Mouse (Mus musculus): ENCODE measurements around the gene Gm13275. TPM values are rescaled to one million over a fixed set of nuclear protein-coding genes. Genes with fewer than 3 reads are reported as not detected.
"Not testable (repeated sequence)": the region's sequence is repeated elsewhere in the genome, so short reads cannot be mapped to it uniquely, and the experiment has no call there.

Gm13275 gene
- polyA plus RNA-seq, 1 experiment from 2014 or later = not detected

GRCm38 (mm10) chr4:88815928-88816327 lies 21.6 kb downstream of the Gm13275 start, which contains the start of gene Ifna7:
Ifna7 (plus strand) TSS chr4:88816228.
- H3K9me3 ChIP-seq = no peaks in the 10 kb centered on the region
- no peak within 1 kb of the TSS for H3K27ac ChIP-seq
- no peaks in the 10 kb centered on the region for H3K4me1 ChIP-seq
- DNase-seq (ENCODE audit: extremely low spot score, low spot score) = no peak
- H3K27me3 ChIP-seq (ENCODE audit: poor library complexity, severe bottlenecking) = no peaks in the 10 kb centered on the region
- WGBS = 70% methylated on average over 3 of the region's 3 CpGs
- H3K4me3 ChIP-seq = no peak within 1 kb of the TSS
- H3K36me3 ChIP-seq (replicated peaks) = no peaks in the 10 kb centered on the region

- no peak within 1 kb of the TSS for H3K4me3 ChIP-seq
- 85% methylated on average over 1 of the region's 1 CpGs for WGBS
- no peaks in the 10 kb centered on the region for H3K27me3 ChIP-seq (ENCODE audit: poor library complexity, severe bottlenecking)
- H3K4me1 ChIP-seq = no peaks in the 10 kb centered on the region
- H3K27ac ChIP-seq = no peak within 1 kb of the TSS
- H3K9me3 ChIP-seq = no peaks in the 10 kb centered on the region
- DNase-seq (ENCODE audit: extremely low spot score, low spot score) = no peak
- no peaks in the 10 kb centered on the region for H3K36me3 ChIP-seq (replicated peaks)
Observed at GRCm38 (mm10) chr4:88819659-88820058, 25.4 kb downstream of the Gm13275 start, which contains the start of gene Ifna11. Ifna11 (plus strand) TSS chr4:88819959.

- 30% methylated on average over 4 of the region's 4 CpGs for WGBS
- DNase-seq (ENCODE audit: extremely low spot score, low spot score) = no peak
Observed at GRCm38 (mm10) chr4:88822995-88823394, 28.7 kb downstream of the Gm13275 start.

GRCm38 (mm10) chr4:88827116-88827515 lies 32.8 kb downstream of the Gm13275 start, which contains the start of gene Ifna6:
Ifna6 (plus strand) TSS chr4:88827416.
- H3K9me3 ChIP-seq; H3K36me3 ChIP-seq (replicated peaks); H3K27ac ChIP-seq; H3K4me1 ChIP-seq; H3K27me3 ChIP-seq (ENCODE audit: poor library complexity, severe bottlenecking); DNase-seq (ENCODE audit: extremely low spot score, low spot score); H3K4me3 ChIP-seq: not testable (repeated sequence)

More at GRCm38 (mm10) chr4:88822995-88823394, 28.7 kb downstream of the Gm13275 start:
- Histone ChIP-seq H3K27ac (no peak overlapping the region), H3K36me3 (replicated peaks) (no peaks in the 10 kb centered on the region), H3K9me3 (no peaks in the 10 kb centered on the region), H3K4me3 (no peak overlapping the region), H3K27me3 (ENCODE audit: poor library complexity, severe bottlenecking) (no peaks in the 10 kb centered on the region), H3K4me1 (no peaks in the 10 kb centered on the region)

GRCm38 (mm10) chr4:88830523-88830922 lies 36.2 kb downstream of the Gm13275 start:
- H3K27ac ChIP-seq = no peak overlapping the region
- no peak overlapping the region for H3K4me3 ChIP-seq
- no peaks in the 10 kb centered on the region for H3K9me3 ChIP-seq
- 30% methylated on average over 4 of the region's 4 CpGs for WGBS
- no peak for DNase-seq (ENCODE audit: extremely low spot score, low spot score)
- no peaks in the 10 kb centered on the region for H3K4me1 ChIP-seq
- H3K36me3 ChIP-seq (replicated peaks) = no peaks in the 10 kb centered on the region
- no peaks in the 10 kb centered on the region for H3K27me3 ChIP-seq (ENCODE audit: poor library complexity, severe bottlenecking)

GRCm38 (mm10) chr4:88835225-88835624 lies 40.9 kb downstream of the Gm13275 start, which contains the start of gene Ifna5:
Ifna5 (plus strand) TSS chr4:88835525.
- not testable (repeated sequence) for H3K36me3 ChIP-seq (replicated peaks); H3K27ac ChIP-seq; H3K4me1 ChIP-seq; DNase-seq (ENCODE audit: extremely low spot score, low spot score); H3K9me3 ChIP-seq; H3K4me3 ChIP-seq; H3K27me3 ChIP-seq (ENCODE audit: poor library complexity, severe bottlenecking)
- 86% methylated on average over 1 of the region's 1 CpGs for WGBS

- Histone ChIP-seq H3K9me3 (no peaks in the 10 kb centered on the region), H3K4me3 (no peak overlapping the region), H3K27ac (no peak overlapping the region), H3K27me3 (ENCODE audit: poor library complexity, severe bottlenecking) (no peaks in the 10 kb centered on the region), H3K36me3 (replicated peaks) (no peaks in the 10 kb centered on the region), H3K4me1 (peaks cover 10% of the 10 kb centered on the region)
- 51% methylated on average over 3 of the region's 3 CpGs for WGBS
- DNase-seq (ENCODE audit: extremely low spot score, low spot score) = no peak
Observed at GRCm38 (mm10) chr4:88838828-88839227, 44.5 kb downstream of the Gm13275 start.

- Histone ChIP-seq H3K36me3 (replicated peaks) (no peaks in the 10 kb centered on the region), H3K4me3 (no peak overlapping the region), H3K27me3 (ENCODE audit: poor library complexity, severe bottlenecking) (no peaks in the 10 kb centered on the region), H3K4me1 (peaks cover 10% of the 10 kb centered on the region), H3K27ac (no peak overlapping the region), H3K9me3 (no peaks in the 10 kb centered on the region)
- no peak for DNase-seq (ENCODE audit: extremely low spot score, low spot score)
- 90% methylated on average over 3 of the region's 3 CpGs for WGBS
Observed at GRCm38 (mm10) chr4:88840058-88840457, 45.8 kb downstream of the Gm13275 start.

GRCm38 (mm10) chr4:88841438-88841911 lies 47.2 kb downstream of the Gm13275 start, which contains the start of gene Ifna4:
Ifna4 (plus strand) TSS chr4:88841861.
- no peak within 1 kb of the TSS for H3K4me3 ChIP-seq
- H3K27ac ChIP-seq = no peak within 1 kb of the TSS

More at GRCm38 (mm10) chr4:88841438-88841911, 47.2 kb downstream of the Gm13275 start, which contains the start of gene Ifna4:
- Histone ChIP-seq H3K27me3 (ENCODE audit: poor library complexity, severe bottlenecking) (no peaks in the 10 kb centered on the region), H3K9me3 (no peaks in the 10 kb centered on the region), H3K4me1 (peaks cover 10% of the 10 kb centered on the region), H3K36me3 (replicated peaks) (no peaks in the 10 kb centered on the region)
- 36% methylated on average over 2 of the region's 2 CpGs for WGBS
- no peak for DNase-seq (ENCODE audit: extremely low spot score, low spot score)

Other genes with a start within 250 kb of the Gm13275 start
- not detected in 2 replicates for gene Ifna15, start 236.2 kb upstream of the Gm13275 start, polyA plus RNA-seq (2016; fragmentation: Nextera tagmentation; extraction: Ambion mirVana)
- not detected in 2 replicates for gene Ifna14, start 222.7 kb upstream of the Gm13275 start, polyA plus RNA-seq (2016; fragmentation: Nextera tagmentation; extraction: Ambion mirVana)
- not detected in 2 replicates for gene Ifna9, start 202.1 kb upstream of the Gm13275 start, polyA plus RNA-seq (2016; fragmentation: Nextera tagmentation; extraction: Ambion mirVana)
- gene Ifna12, start 191.1 kb upstream of the Gm13275 start, polyA plus RNA-seq (2016; fragmentation: Nextera tagmentation; extraction: Ambion mirVana) = not detected in 2 replicates
- not detected in 2 replicates for gene C87499, start 160.1 kb upstream of the Gm13275 start, polyA plus RNA-seq (2016; fragmentation: Nextera tagmentation; extraction: Ambion mirVana)
- not detected in 2 replicates for gene Ifna13, start 150.0 kb upstream of the Gm13275 start, polyA plus RNA-seq (2016; fragmentation: Nextera tagmentation; extraction: Ambion mirVana)
- not detected in 2 replicates for gene Ifna16, start 117.6 kb upstream of the Gm13275 start, polyA plus RNA-seq (2016; fragmentation: Nextera tagmentation; extraction: Ambion mirVana)
- not detected in 2 replicates for gene Ifna2, start 110.6 kb upstream of the Gm13275 start, polyA plus RNA-seq (2016; fragmentation: Nextera tagmentation; extraction: Ambion mirVana)
- not detected in 2 replicates for gene Ifnab, start 103.1 kb upstream of the Gm13275 start, polyA plus RNA-seq (2016; fragmentation: Nextera tagmentation; extraction: Ambion mirVana)
- 0.84 and 1.1 TPM in 2 replicates for gene Gm26566, start 72.7 kb upstream of the Gm13275 start, polyA plus RNA-seq (2016; fragmentation: Nextera tagmentation; extraction: Ambion mirVana)
- 98.4 and 103 TPM in 2 replicates for gene Klhl9, start 72.0 kb upstream of the Gm13275 start, polyA plus RNA-seq (2016; fragmentation: Nextera tagmentation; extraction: Ambion mirVana)
- not detected in 2 replicates for gene Gm13271, start 39.6 kb upstream of the Gm13275 start, polyA plus RNA-seq (2016; fragmentation: Nextera tagmentation; extraction: Ambion mirVana)
- 0.35 and 0.49 TPM in 2 replicates for gene Gm13283, start 34.4 kb upstream of the Gm13275 start, polyA plus RNA-seq (2016; fragmentation: Nextera tagmentation; extraction: Ambion mirVana)
- 0.76 TPM in 1 of 2 replicates, not detected in the other for gene Gm13290, start 20.7 kb upstream of the Gm13275 start, polyA plus RNA-seq (2016; fragmentation: Nextera tagmentation; extraction: Ambion mirVana)
- gene Gm13289, start 17.6 kb upstream of the Gm13275 start, polyA plus RNA-seq (2016; fragmentation: Nextera tagmentation; extraction: Ambion mirVana) = not detected in 2 replicates
- gene Gm13272, start 14.6 kb upstream of the Gm13275 start, polyA plus RNA-seq (2016; fragmentation: Nextera tagmentation; extraction: Ambion mirVana) = not detected in 2 replicates
- gene Ifnz, start 12.4 kb upstream of the Gm13275 start, polyA plus RNA-seq (2016; fragmentation: Nextera tagmentation; extraction: Ambion mirVana) = not detected in 2 replicates
- gene Gm13276, start 8.8 kb upstream of the Gm13275 start, polyA plus RNA-seq (2016; fragmentation: Nextera tagmentation; extraction: Ambion mirVana) = not detected in 2 replicates
- gene Gm13277, start 5.9 kb upstream of the Gm13275 start, polyA plus RNA-seq (2016; fragmentation: Nextera tagmentation; extraction: Ambion mirVana) = not detected in 2 replicates
- not detected in 2 replicates for gene Gm13278, start 2.9 kb upstream of the Gm13275 start, polyA plus RNA-seq (2016; fragmentation: Nextera tagmentation; extraction: Ambion mirVana)
- gene Gm13279, start 2.9 kb downstream of the Gm13275 start, polyA plus RNA-seq (2016; fragmentation: Nextera tagmentation; extraction: Ambion mirVana) = not detected in 2 replicates
- 0.85 TPM in 1 of 2 replicates, not detected in the other for gene Gm13285, start 5.2 kb downstream of the Gm13275 start, polyA plus RNA-seq (2016; fragmentation: Nextera tagmentation; extraction: Ambion mirVana)
- gene Gm13287, start 8.8 kb downstream of the Gm13275 start, polyA plus RNA-seq (2016; fragmentation: Nextera tagmentation; extraction: Ambion mirVana) = not detected in 2 replicates
- gene Gm13288, start 11.0 kb downstream of the Gm13275 start, polyA plus RNA-seq (2016; fragmentation: Nextera tagmentation; extraction: Ambion mirVana) = 0.07 and 0.09 TPM in 2 replicates
- not detected in 2 replicates for gene Ifna7, start 21.7 kb downstream of the Gm13275 start, polyA plus RNA-seq (2016; fragmentation: Nextera tagmentation; extraction: Ambion mirVana)
- gene Ifna11, start 25.5 kb downstream of the Gm13275 start, polyA plus RNA-seq (2016; fragmentation: Nextera tagmentation; extraction: Ambion mirVana) = not detected in 2 replicates
- not detected in 2 replicates for gene Ifna6, start 32.9 kb downstream of the Gm13275 start, polyA plus RNA-seq (2016; fragmentation: Nextera tagmentation; extraction: Ambion mirVana)
- gene Ifna5, start 41.0 kb downstream of the Gm13275 start, polyA plus RNA-seq (2016; fragmentation: Nextera tagmentation; extraction: Ambion mirVana) = not detected in 2 replicates
- not detected in 2 replicates for gene Ifna4, start 47.4 kb downstream of the Gm13275 start, polyA plus RNA-seq (2016; fragmentation: Nextera tagmentation; extraction: Ambion mirVana)
- not detected in 2 replicates for gene Ifna1, start 55.6 kb downstream of the Gm13275 start, polyA plus RNA-seq (2016; fragmentation: Nextera tagmentation; extraction: Ambion mirVana)
- gene Ifne, start 85.7 kb downstream of the Gm13275 start, polyA plus RNA-seq (2016; fragmentation: Nextera tagmentation; extraction: Ambion mirVana) = not detected in 2 replicates

Data from forebrain, embryonic 10.5 days (tissue).